Mouse (Mus musculus) frontal cortex, adult 2 months (tissue): Measurements from ENCODE around the gene Errfi1. TPM values are rescaled to one million over a fixed set of nuclear protein-coding genes. Genes with fewer than 3 reads are reported as not detected.
"Not testable (repeated sequence)": the region's sequence is repeated elsewhere in the genome, so short reads cannot be mapped to it uniquely, and the experiment has no call there.

Experiments
- DNase-seq, 2 experiments: peaks; one replicate each; pipeline ENCODE4 v3.0.0; 2022; ENCODE audit warnings: low spot score in 1 of 2; ENCODE audit errors: extremely low spot score in 1 of 2
- polyA plus RNA-seq: library from polyadenylated mRNA; depleted of rRNA; stranded (reverse); fragments of >200 nt; gene quantifications from 2 replicates; pipeline ENCODE4 v1.2.3, GENCODE M21; 2012

The Errfi1 gene
- polyA plus RNA-seq, 1 experiment = 21.6 TPM

DNA sequence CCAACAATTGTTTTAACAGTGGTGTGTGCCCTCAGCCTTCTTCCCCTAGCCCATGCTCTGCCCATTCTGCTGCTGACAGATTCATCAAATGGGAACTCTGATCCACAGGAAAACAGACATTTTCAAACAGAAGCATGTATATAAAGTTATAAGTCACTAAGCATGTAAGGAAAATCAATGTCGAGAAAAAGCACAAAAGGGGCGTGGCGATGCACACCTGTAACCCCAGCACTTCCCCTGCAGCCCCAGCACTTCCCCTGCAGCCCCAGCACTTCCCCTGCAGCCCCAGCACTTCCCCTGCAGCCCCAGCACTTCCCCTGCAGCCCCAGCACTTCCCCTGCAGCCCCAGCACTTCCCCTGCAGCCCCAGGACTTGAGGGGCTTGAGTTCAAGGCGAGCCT is 20.7 kb downstream of the Errfi1 start:
- DNase-seq = not testable (repeated sequence)

DNA sequence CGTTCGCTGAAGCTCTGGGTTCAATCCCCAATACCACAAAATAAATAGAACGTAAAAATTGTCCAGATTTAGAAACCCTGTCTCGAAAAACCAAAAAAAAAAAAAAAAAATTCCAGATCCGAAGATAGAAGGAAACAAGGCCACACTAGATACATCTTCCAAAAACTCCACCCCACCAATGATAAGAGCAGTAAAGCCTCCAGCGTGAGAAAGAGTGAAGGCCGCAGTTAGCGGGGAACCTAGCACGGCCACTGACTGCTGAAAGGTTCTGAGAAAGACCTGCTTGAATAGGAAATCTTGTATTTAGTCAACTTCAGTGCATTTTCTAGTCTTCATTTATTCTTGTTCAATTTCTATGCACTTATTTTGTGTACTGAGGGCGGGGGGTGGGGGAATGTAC is 21.7 kb downstream of the Errfi1 start:
- DNase-seq = no peak

DNA sequence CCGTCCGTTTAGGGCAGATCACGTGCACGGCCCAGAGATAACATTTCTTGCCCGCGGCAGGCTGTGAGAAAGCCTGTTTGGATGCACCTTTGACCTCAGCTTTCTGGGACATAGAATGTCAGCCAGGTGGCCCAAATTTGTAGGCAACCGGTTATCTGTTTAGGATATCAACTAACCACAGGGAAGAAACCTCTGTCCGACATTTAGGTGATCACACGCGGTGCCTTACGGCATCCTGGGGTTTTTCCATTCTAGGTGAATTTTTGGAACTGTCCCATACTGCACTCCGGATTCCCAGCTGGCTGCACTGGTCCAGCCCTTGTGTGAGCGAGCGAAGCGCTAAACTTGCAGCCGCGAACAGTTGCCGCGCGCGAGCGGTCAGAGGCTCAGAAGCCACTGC is 25.9 kb downstream of the Errfi1 start:
- no peak for DNase-seq

GRCm38 (mm10) chr4:150880364-150880763 is 26.6 kb downstream of the Errfi1 start:
- DNase-seq = no peak

DNA sequence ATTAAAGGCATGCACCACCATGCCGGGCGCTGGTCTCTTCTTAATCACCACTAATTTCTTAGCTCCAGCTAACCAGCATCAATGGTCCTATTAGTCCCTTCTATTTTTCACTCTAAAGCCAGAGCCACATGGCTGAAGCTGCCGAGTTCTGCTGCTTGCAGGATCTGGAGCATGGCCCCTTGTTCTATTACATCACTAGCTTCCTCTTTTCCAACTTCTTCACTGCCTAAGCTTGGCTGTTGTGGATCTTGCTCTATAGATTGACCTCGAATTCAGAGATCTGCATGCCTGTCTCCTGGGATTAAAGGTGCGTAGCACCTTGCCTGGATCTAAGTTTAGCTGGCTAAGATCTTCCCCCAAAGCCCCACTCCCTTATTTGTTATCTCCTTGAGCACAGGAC is 28.9 kb downstream of the Errfi1 start:
- DNase-seq = no peak

GRCm38 (mm10) chr4:150887903-150888302 is 34.2 kb downstream of the Errfi1 start:
- no peak for DNase-seq

- no peak for DNase-seq
These were observed 34.8 kb downstream of the Errfi1 start for GRCm38 (mm10) chr4:150888492-150888891.

DNA sequence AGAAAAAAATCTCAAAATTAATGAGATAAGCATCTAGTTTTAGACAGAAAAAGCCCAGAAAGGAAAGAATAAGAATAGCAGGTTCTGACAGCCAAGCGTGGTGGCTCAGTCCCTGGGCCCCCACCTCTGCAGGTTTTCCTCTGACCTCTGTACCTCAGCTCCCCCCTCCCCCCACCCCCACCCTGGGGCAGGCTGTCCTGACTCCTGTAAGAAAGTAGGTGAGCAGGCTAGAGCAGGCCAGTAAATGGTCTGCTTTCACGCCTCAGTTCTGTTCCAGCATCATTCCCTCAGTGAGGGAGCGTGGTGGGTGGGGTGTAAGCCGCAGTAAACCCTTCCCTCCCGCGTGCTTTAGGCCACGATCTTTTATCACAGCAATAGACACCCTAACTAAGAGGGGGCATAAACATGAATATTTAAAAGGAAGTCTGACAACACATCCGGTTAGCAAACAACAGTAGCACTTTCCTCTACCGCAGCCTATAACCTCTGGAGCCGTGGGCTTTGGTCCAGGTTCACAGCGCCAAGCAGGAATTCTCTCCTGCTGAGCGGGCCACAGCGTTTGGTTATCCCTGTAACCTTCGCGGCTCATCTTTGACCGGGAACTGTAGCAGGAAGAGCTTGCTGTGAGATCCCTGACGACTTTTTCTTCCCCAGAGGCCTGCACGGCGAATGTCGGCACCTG is 35.7 kb downstream of the Errfi1 start:
- DNase-seq = no peak

DNA sequence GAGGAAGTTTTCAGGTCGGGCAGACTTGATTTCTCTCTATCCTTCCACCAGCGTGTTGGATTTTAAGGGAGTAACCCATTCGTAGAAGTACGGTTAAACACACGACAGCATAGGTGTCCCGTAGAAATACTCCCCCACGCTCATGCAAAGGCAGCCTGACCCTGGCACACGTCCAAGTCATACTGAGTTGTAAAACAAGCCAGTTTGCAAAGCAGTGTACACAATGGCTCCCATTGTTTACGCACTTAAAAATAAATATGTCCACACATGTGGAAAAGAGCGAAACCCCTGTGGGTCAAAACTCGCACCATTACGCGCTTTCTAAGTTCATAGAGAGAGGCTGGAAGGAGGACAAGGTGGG is 36.2 kb downstream of the Errfi1 start:
- DNase-seq = no peak

DNA sequence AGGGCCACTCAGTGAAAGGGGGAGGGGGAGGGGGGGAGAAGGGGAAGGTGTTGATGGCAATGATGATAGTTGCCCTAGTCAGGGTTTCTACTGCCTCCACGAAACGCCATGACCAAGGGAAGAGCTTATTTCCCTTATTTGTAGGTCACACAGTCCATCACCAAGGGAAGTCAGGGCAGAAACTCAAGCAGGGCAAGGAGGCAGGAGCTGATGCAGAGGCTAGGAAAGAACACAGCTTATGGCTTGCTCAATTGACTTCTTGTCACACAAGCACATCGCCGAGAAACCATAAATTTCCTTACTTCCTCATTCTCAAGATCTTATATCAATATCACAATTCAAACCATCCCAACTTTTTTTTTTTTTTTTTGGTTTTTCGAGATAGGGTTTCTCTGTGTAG is 37.6 kb downstream of the Errfi1 start:
- DNase-seq = no peak

DNA sequence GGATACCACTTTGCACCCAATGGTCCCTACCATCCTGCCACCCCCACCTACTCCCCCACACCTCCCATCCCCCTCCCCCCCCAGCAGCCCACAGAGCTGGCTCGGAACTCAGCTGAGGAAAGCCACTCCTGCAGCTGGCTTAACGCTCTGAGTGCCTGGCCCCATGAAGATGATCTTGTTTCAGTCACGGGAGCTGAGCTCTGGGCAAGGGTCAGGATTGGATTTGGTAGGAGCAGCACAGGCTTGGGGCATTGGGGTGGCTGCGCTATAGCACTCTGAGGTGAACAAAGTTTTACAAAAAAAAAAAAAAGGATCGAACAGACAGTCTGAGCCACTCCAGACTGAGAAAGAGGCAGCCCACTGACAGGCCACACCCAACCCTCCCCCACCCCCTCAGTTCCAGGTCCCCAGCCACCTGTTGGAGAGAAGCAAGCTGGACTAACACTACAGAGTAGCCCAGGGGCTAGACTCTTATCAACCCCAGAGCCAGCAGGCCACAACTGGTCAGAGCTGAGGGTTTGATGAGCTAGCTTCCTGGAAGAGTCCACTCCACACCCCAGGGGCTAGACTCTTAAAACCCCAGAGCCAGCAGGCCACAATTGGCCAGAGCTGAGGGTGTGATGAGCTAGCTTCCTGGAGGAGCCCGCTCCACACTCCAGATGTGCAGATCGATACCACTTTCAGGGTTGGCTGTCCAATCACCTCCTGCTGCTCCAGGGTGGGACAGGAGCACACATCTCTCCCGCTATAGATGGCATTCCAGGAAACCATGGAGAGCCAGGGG is 41.2 kb downstream of the Errfi1 start:
- DNase-seq = no peak

- no peak for DNase-seq
These were observed 43.3 kb downstream of the Errfi1 start for GRCm38 (mm10) chr4:150896896-150897624.

DNA sequence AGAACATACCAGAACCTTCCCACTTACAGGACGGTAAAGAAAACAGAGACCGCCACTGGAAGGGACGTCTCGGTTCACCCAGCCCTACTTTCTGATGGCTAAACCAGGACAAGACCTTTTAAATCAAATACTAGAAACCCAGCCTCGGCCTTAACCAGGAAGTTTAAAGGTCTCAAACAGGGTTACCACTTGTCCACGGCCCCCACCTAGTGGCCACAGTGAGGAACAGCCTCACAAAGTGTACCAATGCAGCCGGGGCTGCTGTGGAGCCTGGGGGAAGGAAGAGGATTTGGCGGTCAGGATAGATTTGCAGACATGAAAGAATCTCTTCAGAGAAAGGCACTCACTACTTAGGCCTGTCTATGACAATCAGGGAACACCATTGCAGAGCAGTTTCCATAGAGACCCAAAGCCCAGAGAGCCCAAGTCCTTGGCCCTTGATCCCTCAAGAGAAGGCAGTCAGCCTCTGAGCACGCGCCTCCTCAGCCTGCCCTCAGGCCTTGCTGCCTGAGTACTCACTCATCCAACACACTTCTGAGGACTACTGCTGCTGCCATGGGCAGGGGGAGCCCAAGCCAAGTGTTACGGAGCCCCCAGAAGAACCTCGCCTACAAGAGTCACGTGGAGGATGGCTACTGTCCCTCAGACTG is 45.1 kb downstream of the Errfi1 start:
- DNase-seq = peak in 1 of 2 experiments; percentile 66

DNA sequence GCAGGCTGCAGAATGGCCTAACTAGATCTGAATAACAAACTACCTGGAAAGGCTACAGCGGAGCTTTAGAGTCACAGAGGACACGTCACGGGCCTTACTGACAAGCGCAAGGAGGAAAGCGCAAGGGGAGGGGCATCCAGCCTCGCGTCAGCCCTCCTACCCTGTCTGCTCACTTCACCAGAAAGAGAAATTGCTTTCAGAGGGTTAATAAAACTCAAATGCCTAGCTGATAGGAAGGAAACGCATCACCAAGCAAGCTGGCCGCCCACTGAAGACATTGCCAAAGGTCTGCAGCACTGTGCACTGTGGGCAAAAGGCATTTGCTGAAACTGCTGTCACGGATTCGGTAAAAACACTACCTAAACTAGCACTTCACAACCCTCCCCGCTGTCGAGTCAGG is 46.8 kb downstream of the Errfi1 start:
- DNase-seq = no peak

- DNase-seq = peak in 1 of 2 experiments; percentile 85
These were observed 47.9 kb downstream of the Errfi1 start for GRCm38 (mm10) chr4:150901651-150902050.

DNA sequence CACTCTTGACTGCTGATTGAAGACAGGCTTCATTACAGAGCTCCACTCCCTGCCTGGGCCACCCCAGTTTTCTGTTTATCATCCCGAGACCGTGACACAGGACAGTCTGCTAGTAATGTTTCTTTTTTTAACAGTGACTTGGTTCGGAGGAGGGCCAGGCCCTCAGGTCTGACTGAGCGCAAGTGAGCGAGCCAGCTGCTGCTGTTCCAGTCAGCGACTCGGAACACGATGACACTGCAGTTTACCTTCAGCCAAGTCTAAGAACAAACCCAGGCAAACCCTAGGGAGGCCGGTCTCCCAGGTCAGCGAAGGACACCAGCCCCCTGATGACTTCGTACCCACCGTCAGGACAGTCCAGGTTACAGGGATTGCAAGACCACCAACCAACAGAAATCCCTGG is 48.3 kb downstream of the Errfi1 start:
- no peak for DNase-seq

- no peak for DNase-seq
These were observed 49.5 kb downstream of the Errfi1 start for GRCm38 (mm10) chr4:150903091-150903742.

DNA sequence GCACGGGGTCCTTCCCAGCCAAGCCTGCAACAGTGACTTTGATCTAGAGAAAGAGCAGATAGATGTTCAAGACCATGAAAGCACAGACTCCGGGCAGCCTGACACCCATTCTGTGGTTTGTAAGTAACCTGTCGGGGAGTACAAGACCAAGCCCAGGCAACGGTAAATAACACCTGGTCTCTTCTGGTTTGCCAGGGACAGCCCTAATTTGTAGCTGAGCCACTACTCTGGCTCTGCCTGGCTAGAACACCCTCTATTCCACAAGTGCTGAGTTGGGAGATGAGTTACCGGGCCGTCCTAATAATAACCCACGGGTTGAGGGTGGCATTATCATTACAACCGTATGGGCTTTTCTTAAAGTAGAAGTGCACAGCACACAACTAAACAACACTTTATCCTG is 53.4 kb downstream of the Errfi1 start:
- no peak for DNase-seq

DNA sequence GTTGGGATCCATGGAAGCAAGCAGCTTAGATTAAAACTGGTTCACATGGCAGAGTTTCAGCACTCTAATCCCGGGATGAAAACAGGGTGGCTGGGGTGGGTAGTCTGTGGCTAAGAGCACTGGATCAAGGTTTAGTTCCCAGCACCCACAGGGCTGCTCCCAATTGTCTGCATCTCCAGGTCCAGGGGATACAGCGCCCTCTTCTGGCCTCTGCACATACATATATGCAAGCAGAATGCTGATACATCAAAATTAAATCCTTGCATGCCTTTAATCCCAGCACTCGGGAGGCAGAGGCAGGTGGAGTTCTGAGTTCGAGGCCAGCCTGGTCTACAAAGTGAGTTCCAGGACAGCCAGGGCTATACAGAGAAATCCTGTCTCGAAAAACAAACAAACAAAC is 54.8 kb downstream of the Errfi1 start:
- not testable (repeated sequence) for DNase-seq

GRCm38 (mm10) chr4:150909451-150910156 is 55.9 kb downstream of the Errfi1 start:
- DNase-seq = peak; percentile 94 to 98
